Mouse (Mus musculus): ENCODE data around the gene C2cd5. TPM values are rescaled to one million over a fixed set of nuclear protein-coding genes. Genes with fewer than 3 reads are reported as not detected.

Gene C2cd5
- polyA plus RNA-seq, 1 experiment: 6.4 TPM

DNA sequence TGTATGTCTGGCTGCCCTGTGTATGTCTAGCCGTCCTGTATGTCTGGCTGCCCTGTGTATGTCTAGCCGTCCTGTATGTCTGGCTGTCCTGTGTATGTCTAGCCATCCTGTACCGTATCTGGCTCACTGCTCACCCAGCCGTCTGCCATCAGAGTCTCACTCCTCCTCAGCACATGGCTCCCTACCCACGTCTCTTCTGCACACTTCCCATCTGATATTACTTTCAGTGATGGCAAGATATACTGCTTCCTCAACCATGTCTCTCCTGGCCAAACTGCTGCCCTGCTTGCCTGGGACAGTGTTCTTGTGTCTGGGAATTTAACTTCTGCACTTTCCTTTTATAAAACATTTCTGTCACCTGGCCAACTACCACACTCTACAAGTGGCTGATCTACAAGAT is 42.3 kb downstream of the C2cd5 start:
- H3ac ChIP-seq (ENCODE audit: control insufficient read depth, insufficient read length): no peak overlapping the region
- H3K79me2 ChIP-seq (ENCODE audit: control insufficient read depth, insufficient read depth): no peaks in the 10 kb centered on the region
- no peak overlapping the region for H3K4me3 ChIP-seq
- H3K4me2 ChIP-seq (ENCODE audit: low read depth): no peak overlapping the region
- TF ChIP-seq CEBPB (IDR thresholded peaks at IDR 0.05; ENCODE audit: insufficient read depth, poor library complexity, severe bottlenecking) (no peak), REST (IDR thresholded peaks at IDR 0.05; ENCODE audit: insufficient read depth, insufficient read length) (no peak), TCF3 (IDR thresholded peaks at IDR 0.05; ENCODE audit: insufficient read length, low read depth) (no peak), MAX (IDR thresholded peaks at IDR 0.05; ENCODE audit: low read depth) (no peak), TCF12 (IDR thresholded peaks at IDR 0.05; ENCODE audit: insufficient read depth, poor library complexity, severe bottlenecking) (no peak), MYOG (IDR thresholded peaks at IDR 0.05; ENCODE audit: control insufficient read depth in 1 of 3, insufficient read depth in 1 of 3, insufficient read length in 2 of 3, low read depth in 2 of 3) (no peak), USF1 (IDR thresholded peaks at IDR 0.05; ENCODE audit: low read depth) (no peak), POLR2AphosphoS2 (IDR thresholded peaks at IDR 0.05; ENCODE audit: insufficient read length, low read depth) (no peak)
- H3K27me3 ChIP-seq (ENCODE audit: control insufficient read depth, insufficient read depth, insufficient read length): no peaks in the 10 kb centered on the region
- H3K36me3 ChIP-seq (ENCODE audit: control insufficient read depth, insufficient read depth): no peaks in the 10 kb centered on the region

DNA sequence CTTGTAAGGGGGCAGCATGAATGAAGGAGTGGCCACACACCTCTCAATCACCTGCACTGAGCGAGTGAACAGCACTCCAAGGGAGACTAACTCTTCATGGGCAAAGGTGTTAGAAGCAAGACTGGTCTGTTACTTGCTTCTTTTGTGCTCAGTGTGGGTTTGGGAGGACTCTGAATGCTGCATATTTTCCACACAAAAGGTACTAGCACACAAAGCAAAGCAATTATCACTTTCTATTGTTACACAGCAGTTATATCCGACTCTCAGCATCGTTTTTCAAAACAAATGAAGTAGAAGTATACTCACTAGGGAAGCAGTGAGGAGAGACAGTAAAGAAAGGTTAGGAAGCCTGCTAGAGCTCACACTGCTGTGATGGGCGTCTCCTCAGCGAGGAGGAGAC is 48.4 kb downstream of the C2cd5 start:
- H3K36me3 ChIP-seq (ENCODE audit: control insufficient read depth, insufficient read depth): no peaks in the 10 kb centered on the region
- H3K27me3 ChIP-seq (ENCODE audit: control insufficient read depth, insufficient read depth, insufficient read length): no peaks in the 10 kb centered on the region
- H3K4me2 ChIP-seq (ENCODE audit: low read depth): no peak overlapping the region
- no peak overlapping the region for H3ac ChIP-seq (ENCODE audit: control insufficient read depth, insufficient read length)
- no peaks in the 10 kb centered on the region for H3K79me2 ChIP-seq (ENCODE audit: control insufficient read depth, insufficient read depth)
- H3K4me3 ChIP-seq: no peak overlapping the region
- TF ChIP-seq TCF3 (IDR thresholded peaks at IDR 0.05; ENCODE audit: insufficient read length, low read depth): no peak
- TF ChIP-seq POLR2AphosphoS2 (IDR thresholded peaks at IDR 0.05; ENCODE audit: insufficient read length, low read depth): no peak
- no peak for TF ChIP-seq MAX (IDR thresholded peaks at IDR 0.05; ENCODE audit: low read depth)
- TF ChIP-seq MYOD1 (IDR thresholded peaks at IDR 0.05; ENCODE audit: control insufficient read depth in 1 of 3, insufficient read length in 2 of 3, low read depth in 2 of 3): no peak
- TF ChIP-seq E2F4 (IDR thresholded peaks at IDR 0.05; ENCODE audit: insufficient read depth): no peak
- TF ChIP-seq SRF (IDR thresholded peaks at IDR 0.05; ENCODE audit: control insufficient read depth, insufficient read length, low read depth): no peak
- no peak for TF ChIP-seq MYOG (IDR thresholded peaks at IDR 0.05; ENCODE audit: control insufficient read depth in 1 of 3, insufficient read depth in 1 of 3, insufficient read length in 2 of 3, low read depth in 2 of 3)

DNA sequence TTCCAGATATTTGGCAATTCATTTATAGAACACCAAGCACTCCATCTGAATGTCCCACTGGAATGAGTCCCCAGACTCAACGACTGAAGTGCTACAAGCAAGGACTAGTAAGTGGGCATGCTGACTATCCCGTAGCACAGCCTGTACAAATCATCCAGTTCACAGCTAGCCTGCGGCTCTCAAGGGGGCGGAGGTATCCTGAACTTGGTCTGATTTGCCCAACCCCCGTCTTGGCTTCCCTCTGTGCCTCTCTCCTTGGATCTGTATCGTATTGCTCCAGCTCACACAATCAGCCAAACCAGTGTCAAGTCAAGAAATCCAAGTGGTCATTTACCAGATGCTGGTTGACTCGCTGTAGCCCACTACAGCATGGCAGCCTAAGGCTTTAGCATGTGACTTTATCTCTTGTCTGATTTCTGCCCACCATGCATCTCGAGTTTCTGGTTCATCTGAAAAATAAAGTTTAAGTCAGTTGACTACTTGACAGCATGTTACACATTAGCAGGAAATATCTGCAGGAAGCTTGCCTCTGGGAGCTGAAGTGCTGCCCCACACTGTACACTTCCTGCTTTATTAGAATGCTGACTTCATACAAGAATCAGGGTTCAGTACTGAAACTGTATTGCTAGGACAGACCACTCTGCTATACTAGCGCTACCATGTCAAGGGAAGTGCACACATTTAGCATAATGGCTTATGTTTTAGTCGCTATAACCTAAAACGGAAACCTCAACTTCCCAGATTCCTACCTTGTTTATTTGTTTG is 50.0 kb downstream of the C2cd5 start:
- no peak for TF ChIP-seq MYOD1 (IDR thresholded peaks at IDR 0.05; ENCODE audit: control insufficient read depth in 1 of 3, insufficient read length in 2 of 3, low read depth in 2 of 3)
- TF ChIP-seq USF1 (IDR thresholded peaks at IDR 0.05; ENCODE audit: low read depth): no peak
- no peak for TF ChIP-seq CEBPB (IDR thresholded peaks at IDR 0.05; ENCODE audit: insufficient read depth, poor library complexity, severe bottlenecking)
- TF ChIP-seq POLR2AphosphoS2 (IDR thresholded peaks at IDR 0.05; ENCODE audit: insufficient read length, low read depth): no peak
- TF ChIP-seq POLR2A (IDR thresholded peaks at IDR 0.05; ENCODE audit: insufficient read length, low read depth): no peak
- TF ChIP-seq TCF3 (IDR thresholded peaks at IDR 0.05; ENCODE audit: insufficient read length, low read depth): no peak
- TF ChIP-seq REST (IDR thresholded peaks at IDR 0.05; ENCODE audit: insufficient read depth, insufficient read length): no peak
- no peak for TF ChIP-seq E2F4 (IDR thresholded peaks at IDR 0.05; ENCODE audit: insufficient read depth)
- no peak for TF ChIP-seq MYOG (IDR thresholded peaks at IDR 0.05; ENCODE audit: control insufficient read depth in 1 of 3, insufficient read depth in 1 of 3, insufficient read length in 2 of 3, low read depth in 2 of 3)
- TF ChIP-seq TCF12 (IDR thresholded peaks at IDR 0.05; ENCODE audit: insufficient read depth, poor library complexity, severe bottlenecking): no peak
- TF ChIP-seq MAX (IDR thresholded peaks at IDR 0.05; ENCODE audit: low read depth): no peak
- no peak for TF ChIP-seq SRF (IDR thresholded peaks at IDR 0.05; ENCODE audit: control insufficient read depth, insufficient read length, low read depth)
- Histone ChIP-seq H3K4me2 (ENCODE audit: low read depth) (no peak overlapping the region), H3K4me3 (no peak overlapping the region), H3K27me3 (ENCODE audit: control insufficient read depth, insufficient read depth, insufficient read length) (no peaks in the 10 kb centered on the region), H3ac (ENCODE audit: control insufficient read depth, insufficient read length) (no peak overlapping the region), H3K36me3 (ENCODE audit: control insufficient read depth, insufficient read depth) (no peaks in the 10 kb centered on the region), H3K79me2 (ENCODE audit: control insufficient read depth, insufficient read depth) (no peaks in the 10 kb centered on the region)

- no peaks in the 10 kb centered on the region for H3K27me3 ChIP-seq (ENCODE audit: control insufficient read depth, insufficient read depth, insufficient read length)
- no peak overlapping the region for H3ac ChIP-seq (ENCODE audit: control insufficient read depth, insufficient read length)
- H3K79me2 ChIP-seq (ENCODE audit: control insufficient read depth, insufficient read depth): no peaks in the 10 kb centered on the region
- no peaks in the 10 kb centered on the region for H3K36me3 ChIP-seq (ENCODE audit: control insufficient read depth, insufficient read depth)
- no peak overlapping the region for H3K4me2 ChIP-seq (ENCODE audit: low read depth)
- no peak overlapping the region for H3K4me3 ChIP-seq
- no peak for TF ChIP-seq REST (IDR thresholded peaks at IDR 0.05; ENCODE audit: insufficient read depth, insufficient read length)
- TF ChIP-seq MYOG (IDR thresholded peaks at IDR 0.05; ENCODE audit: control insufficient read depth in 1 of 3, insufficient read depth in 1 of 3, insufficient read length in 2 of 3, low read depth in 2 of 3): no peak
- TF ChIP-seq MYOD1 (IDR thresholded peaks at IDR 0.05; ENCODE audit: control insufficient read depth in 1 of 3, insufficient read length in 2 of 3, low read depth in 2 of 3): no peak
- no peak for TF ChIP-seq E2F4 (IDR thresholded peaks at IDR 0.05; ENCODE audit: insufficient read depth)
- TF ChIP-seq TCF12 (IDR thresholded peaks at IDR 0.05; ENCODE audit: insufficient read depth, poor library complexity, severe bottlenecking): no peak
- no peak for TF ChIP-seq MAX (IDR thresholded peaks at IDR 0.05; ENCODE audit: low read depth)
- no peak for TF ChIP-seq USF1 (IDR thresholded peaks at IDR 0.05; ENCODE audit: low read depth)
- TF ChIP-seq SRF (IDR thresholded peaks at IDR 0.05; ENCODE audit: control insufficient read depth, insufficient read length, low read depth): no peak
- TF ChIP-seq POLR2A (IDR thresholded peaks at IDR 0.05; ENCODE audit: insufficient read length, low read depth): no peak
- TF ChIP-seq CEBPB (IDR thresholded peaks at IDR 0.05; ENCODE audit: insufficient read depth, poor library complexity, severe bottlenecking): no peak
Measured at GRCm38 (mm10) chr6:143049117-143049516, 50.8 kb downstream of the C2cd5 start.
